Mouse (Mus musculus): Measurements from ENCODE around the gene Rad1.
A peak's percentile ranks its signal among the peaks of the same experiment; 100 is the strongest.
"Not testable (repeated sequence)": the region's sequence is repeated elsewhere in the genome, so short reads cannot be mapped to it uniquely, and the experiment has no call there.

The Rad1 gene

DNA sequence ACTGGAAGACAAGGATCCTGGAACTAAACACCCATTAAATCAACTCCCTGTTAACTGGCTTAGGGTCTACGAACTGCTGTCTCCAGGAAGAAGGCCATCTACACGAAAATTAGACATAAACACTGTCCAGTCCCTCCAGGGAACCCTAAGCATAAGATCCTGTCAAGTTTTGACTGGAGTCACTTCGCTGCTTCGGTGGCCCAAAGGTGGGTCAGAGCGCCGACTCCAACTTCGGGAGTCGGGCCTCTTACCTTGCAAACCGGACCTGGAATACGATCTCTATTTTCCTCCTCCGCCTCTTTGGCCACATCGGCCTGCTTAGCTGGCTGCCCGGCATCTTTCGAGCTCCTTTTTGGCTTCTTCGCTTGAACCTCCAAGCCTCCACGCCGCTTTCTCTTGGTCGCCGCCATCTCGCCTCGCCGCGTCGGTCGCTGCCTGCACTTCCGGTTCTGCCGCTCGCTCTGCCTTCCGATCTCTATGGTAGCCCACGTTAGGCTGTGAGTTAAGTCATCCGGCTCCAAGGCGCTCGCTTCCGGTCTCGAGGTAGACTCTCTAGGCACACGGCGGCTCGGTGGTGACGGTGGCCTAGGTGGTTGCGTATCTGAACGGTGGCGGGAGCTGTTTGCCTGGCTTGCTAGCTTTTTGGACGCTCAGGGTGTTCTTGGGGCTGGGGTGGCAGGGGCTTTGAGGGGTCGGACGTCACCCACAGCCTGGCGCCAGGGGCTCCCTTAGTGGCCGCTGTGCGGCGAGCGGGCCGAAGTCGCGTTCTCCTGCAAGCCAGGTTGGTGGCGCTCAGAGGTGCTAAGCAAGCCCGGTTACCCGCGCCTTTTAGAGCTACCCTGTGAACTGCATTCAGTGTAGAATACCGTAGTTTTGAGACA lies at the start of gene Rad1, which contains the start of gene Brix1:
Gene Rad1 (plus strand): TSS at position 535 of the 881 bp plus-strand sequence.
Gene Brix1 (minus strand): TSS at position 464 of the 881 bp plus-strand sequence.
- DNase-seq, result peak; percentile 84 to 92

DNA sequence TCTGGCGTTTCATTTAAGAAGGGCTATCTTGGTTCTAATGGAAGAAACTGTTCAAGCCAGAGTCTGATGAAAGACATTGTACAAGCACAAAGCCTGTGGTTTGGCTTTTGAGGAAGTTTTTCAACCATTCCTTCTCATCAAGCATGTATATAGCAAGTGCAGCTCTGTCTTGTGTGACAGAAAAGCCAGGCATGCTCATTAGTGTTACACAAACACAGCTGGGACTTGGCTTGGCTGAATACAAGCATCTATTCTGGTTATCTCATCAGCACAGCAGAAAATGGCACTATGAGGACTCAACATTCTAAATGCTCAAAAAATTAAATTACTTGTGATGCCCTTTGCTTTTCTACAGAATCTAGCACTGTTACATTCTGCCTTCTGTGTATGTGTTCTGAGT lies 48.9 kb upstream of the Rad1 start:
- DNase-seq, result no peak

GRCm38 (mm10) chr15:10439963-10440362 lies 45.9 kb upstream of the Rad1 start:
- DNase-seq, result no peak

- DNase-seq, result no peak
These were observed 44.3 kb upstream of the Rad1 start for GRCm38 (mm10) chr15:10441493-10441892.

DNA sequence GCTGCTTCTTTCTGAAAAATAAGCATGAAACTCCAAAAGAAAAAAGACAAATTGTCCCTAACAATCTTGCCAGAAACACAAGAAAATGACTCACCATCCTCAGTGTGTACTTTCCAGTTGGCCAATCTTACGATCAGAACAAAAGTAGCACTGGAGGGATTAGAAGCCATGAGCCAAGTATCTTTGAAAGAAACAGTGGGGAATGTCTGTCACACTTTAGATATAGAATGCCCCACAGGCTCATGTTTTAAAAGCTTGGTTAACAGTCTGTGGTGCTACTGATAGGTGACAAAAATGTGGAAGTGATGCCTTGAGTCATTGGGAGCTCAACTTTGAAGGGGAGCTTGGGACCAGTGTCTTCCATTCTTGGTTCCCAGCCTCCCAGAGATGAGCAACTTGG lies 43.5 kb upstream of the Rad1 start:
- no peak for DNase-seq

- DNase-seq, result no peak
These were observed 38.7 kb upstream of the Rad1 start for GRCm38 (mm10) chr15:10447102-10447501.

- no peak for DNase-seq
These were observed 24.8 kb upstream of the Rad1 start for GRCm38 (mm10) chr15:10460986-10461385.

DNA sequence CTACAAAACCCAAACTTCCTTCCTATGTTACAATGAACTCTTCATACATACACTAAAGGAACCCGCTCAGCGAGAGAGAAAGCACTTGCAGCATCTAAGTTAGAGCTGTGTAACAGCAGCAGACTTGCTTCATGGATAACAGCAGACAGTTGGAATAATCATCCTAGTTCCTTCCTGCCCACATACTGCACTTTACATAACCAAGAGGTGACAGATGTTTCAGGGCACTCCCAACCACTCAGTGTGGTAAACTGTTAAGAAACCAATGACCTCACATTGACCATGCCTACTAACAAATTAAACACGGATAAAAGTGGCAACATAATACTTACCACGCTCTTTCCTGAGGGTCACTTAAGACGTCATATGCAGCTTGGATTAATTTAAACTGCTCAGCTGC lies 22.3 kb upstream of the Rad1 start:
- DNase-seq, result no peak

DNA sequence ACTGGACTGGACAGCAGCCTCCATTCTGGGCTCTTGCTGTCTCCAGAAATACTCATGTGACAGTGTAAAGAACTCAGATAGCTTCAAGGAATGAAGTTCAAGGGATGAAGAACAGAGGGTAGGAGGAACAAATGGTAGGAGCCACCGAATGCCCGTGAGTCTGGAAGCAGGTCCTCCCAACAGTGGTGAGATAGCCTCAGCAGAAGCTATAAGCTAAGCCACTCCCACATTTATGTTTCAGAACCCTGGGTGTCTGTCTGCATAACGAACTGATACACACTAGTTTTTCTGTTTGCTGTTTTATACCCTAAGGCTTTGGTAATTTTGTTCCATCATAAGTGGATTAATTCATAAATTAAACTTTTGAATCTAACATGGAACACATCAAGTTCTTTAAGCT lies 21.1 kb upstream of the Rad1 start:
- DNase-seq, result no peak

GRCm38 (mm10) chr15:10468761-10469160 lies 17.1 kb upstream of the Rad1 start:
- DNase-seq, result no peak

DNA sequence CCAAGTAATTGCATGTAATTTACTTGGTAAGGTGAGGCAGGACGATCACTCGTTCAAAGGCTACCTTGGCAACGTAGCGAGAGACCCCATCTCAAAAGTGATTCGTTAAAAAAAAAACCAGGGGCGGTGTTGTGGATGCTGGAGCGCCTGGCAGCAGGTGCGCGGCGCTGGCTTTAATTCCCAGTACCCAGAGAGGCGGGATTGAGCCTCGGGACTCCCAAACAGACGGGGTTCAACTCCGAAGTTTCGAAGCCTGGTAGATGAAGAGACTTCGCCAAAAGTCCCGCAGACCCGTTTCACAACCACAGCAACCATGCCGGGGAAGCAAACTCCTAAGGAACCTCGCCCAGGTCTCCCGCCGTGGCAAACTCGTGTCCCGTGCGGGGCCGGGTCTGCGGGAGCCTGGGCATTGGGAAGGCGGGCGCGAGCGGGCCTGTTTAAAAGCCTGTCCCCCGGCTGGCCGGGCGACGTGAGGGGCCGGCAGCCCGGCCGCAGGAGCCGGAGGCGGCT lies 16.1 kb upstream of the Rad1 start:
- DNase-seq, result peak; percentile 18 to 20

GRCm38 (mm10) chr15:10470151-10470831 lies 15.5 kb upstream of the Rad1 start, which contains the start of gene Dnajc21:
Gene Dnajc21, minus strand, starts transcription at chr15:10470516.
- peak; percentile 65 to 74 for DNase-seq

- DNase-seq, result no peak
These were observed 14.9 kb upstream of the Rad1 start for GRCm38 (mm10) chr15:10470941-10471340.

- no peak for DNase-seq
These were observed 584 bp downstream of the Rad1 start for GRCm38 (mm10) chr15:10486365-10486839.

GRCm38 (mm10) chr15:10487246-10487645 lies 1.4 kb downstream of the Rad1 start:
- no peak for DNase-seq

GRCm38 (mm10) chr15:10490101-10490500 lies 4.3 kb downstream of the Rad1 start:
- no peak for DNase-seq

DNA sequence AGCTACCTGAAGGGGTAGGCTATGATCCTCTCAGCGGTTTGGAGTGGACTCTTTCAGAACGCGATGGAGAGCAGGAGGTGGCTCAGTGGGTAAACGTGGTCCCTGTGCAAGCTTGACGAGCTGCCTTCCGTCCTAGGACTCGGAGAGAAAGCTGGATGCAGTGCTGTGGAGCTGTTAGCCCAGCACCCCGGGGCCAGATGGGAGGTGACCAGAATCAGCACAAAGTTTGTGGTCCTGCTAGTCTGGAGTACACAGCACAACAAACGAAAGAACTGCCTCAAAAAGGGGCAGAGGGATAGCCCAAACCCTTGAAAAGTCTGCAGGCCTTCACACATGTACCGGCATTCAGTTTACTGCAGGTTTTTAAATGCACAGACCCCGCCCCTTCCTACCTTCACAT lies 10.1 kb downstream of the Rad1 start:
- DNase-seq, result no peak

GRCm38 (mm10) chr15:10496696-10497095 lies 10.9 kb downstream of the Rad1 start:
- not testable (repeated sequence) for DNase-seq

GRCm38 (mm10) chr15:10499593-10499992 lies 13.8 kb downstream of the Rad1 start:
- no peak for DNase-seq

- DNase-seq, result no peak
These were observed 14.2 kb downstream of the Rad1 start for GRCm38 (mm10) chr15:10500035-10500434.

GRCm38 (mm10) chr15:10500838-10501719 lies 15.3 kb downstream of the Rad1 start:
- no peak for DNase-seq

DNA sequence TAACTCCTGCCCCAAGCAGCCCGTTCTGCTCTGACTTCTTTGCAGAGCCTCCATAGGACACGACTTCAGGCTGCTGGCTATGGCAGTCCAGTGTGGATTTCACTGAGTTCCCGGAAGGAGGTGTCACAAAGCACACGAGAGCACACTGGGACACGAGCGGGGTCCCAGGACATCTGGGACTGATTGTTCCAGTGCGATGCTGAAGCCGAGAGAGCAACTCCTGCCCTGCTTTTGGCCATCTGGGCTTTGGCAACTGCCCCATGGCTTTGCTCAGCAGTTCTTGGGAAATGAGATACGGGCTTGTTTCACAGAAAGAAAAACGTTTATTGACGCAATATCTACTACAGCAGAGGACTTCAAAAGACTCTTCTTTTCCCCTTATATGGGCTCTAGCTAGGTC lies 20.3 kb downstream of the Rad1 start:
- DNase-seq, result no peak

DNA sequence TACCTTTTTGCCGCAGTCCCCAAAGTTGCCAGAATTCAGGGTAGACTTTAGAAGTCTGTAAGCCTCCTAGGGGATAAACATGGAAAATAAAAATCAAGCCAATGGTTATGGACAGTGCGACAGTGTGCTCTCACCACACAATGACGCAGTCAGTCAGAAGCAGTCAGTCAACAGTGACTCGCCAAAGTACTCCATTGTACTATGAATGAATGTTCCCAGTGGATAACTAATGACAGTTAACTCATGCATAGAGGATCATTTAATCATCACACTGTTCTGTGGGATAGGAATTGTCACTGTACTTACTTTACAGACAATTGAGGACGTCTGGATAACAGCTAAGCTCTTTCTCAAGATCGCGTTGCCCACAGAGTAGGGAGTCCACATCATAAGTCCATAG lies 29.3 kb downstream of the Rad1 start:
- no peak for DNase-seq

All from thymus, adult 18-20 months (tissue).